Mouse (Mus musculus) bone marrow, adult 2 months (tissue): ENCODE measurements around the gene Tmem130.

ENCODE experiments used
- CTCF ChIP-seq: fragments of 200-500 bp; IDR thresholded peaks from 2 replicates; pipeline ENCODE4 v1.5.1; 2011; ENCODE audit warnings: low read length, control low read depth; ENCODE audit not compliant: control insufficient read depth, insufficient read depth
- POLR2A ChIP-seq: fragments of 200-500 bp; IDR thresholded peaks from 2 replicates; pipeline ENCODE4 v1.6.1; 2011; ENCODE audit warnings: low read depth, mild to moderate bottlenecking, control low read depth, low read length, borderline replicate concordance; ENCODE audit not compliant: control insufficient read depth

- TF ChIP-seq POLR2A: no peak
- TF ChIP-seq CTCF: no peak
Observed at GRCm38 (mm10) chr5:144769067-144769482, 7.5 kb upstream of the Tmem130 start.
